Mouse (Mus musculus) erythroblast, embryonic 14.5 days (primary cell): ENCODE measurements around the gene Frat2. TPM values are rescaled to one million over a fixed set of nuclear protein-coding genes. Genes with fewer than 3 reads are reported as not detected.

Source experiments
- H3K27me3 ChIP-seq: 2 replicates; pipeline ENCODE4 v1.6.1; 2012; ENCODE audit warnings: inconsistent platforms; ENCODE audit not compliant: control insufficient read depth
- H3K36me3 ChIP-seq: 2 replicates; pipeline ENCODE4 v1.6.1; 2012; ENCODE audit warnings: mild to moderate bottlenecking, inconsistent platforms; ENCODE audit not compliant: control insufficient read depth
- H3K4me1 ChIP-seq: 2 replicates; pipeline ENCODE4 v1.6.1; 2012; ENCODE audit warnings: inconsistent platforms; ENCODE audit not compliant: control insufficient read depth
- H3K4me3 ChIP-seq: replicated peaks from 2 replicates; pipeline ENCODE3; 2012; ENCODE audit warnings: moderate library complexity, mild to moderate bottlenecking, inconsistent platforms
- H3K9me3 ChIP-seq: 2 replicates; pipeline ENCODE4 v1.6.1; 2012; ENCODE audit warnings: low read length, inconsistent platforms, mixed read lengths; ENCODE audit not compliant: control insufficient read depth
- GATA1 ChIP-seq: IDR thresholded peaks from 2 replicates; pipeline ENCODE4 v1.6.1; 2012; ENCODE audit warnings: low read length, inconsistent platforms, mixed read lengths
- TAL1 ChIP-seq: IDR thresholded peaks from 3 replicates; pipeline ENCODE4 v1.6.1; 2012; ENCODE audit warnings: low read length, inconsistent platforms, mixed read lengths
- polyA plus RNA-seq: library from polyadenylated mRNA; stranded (reverse); fragments of >175 nt; gene quantifications from 2 replicates; pipeline ENCODE4 v1.2.3, GENCODE M21; 2012

The Frat2 gene
- polyA plus RNA-seq, 1 experiment = 8.4 TPM

GRCm38 (mm10) chr19:41836719-41837118 is 11.2 kb downstream of the Frat2 start:
- Histone ChIP-seq H3K4me3 (peak overlapping the region; percentile 56), H3K27me3 (no peaks in the 10 kb centered on the region), H3K4me1 (peaks cover 92% of the 10 kb centered on the region), H3K9me3 (no peaks in the 10 kb centered on the region), H3K36me3 (peaks cover 9% of the 10 kb centered on the region)
- TF ChIP-seq TAL1 = no peak

GRCm38 (mm10) chr19:41835816-41836215 is 12.1 kb downstream of the Frat2 start:
- Histone ChIP-seq H3K9me3 (no peaks in the 10 kb centered on the region), H3K4me3 (peak overlapping the region; percentile 56), H3K4me1 (peaks cover 92% of the 10 kb centered on the region), H3K36me3 (peaks cover 9% of the 10 kb centered on the region), H3K27me3 (no peaks in the 10 kb centered on the region)
- TF ChIP-seq TAL1 (no peak; the same call in 2 of the 3 replicates), GATA1 (peak; percentile 49; the same call in 1 of the 2 replicates)

GRCm38 (mm10) chr19:41835407-41835806 is 12.5 kb downstream of the Frat2 start:
- peak overlapping the region; percentile 56 for H3K4me3 ChIP-seq

GRCm38 (mm10) chr19:41832501-41833201 is 15.3 kb downstream of the Frat2 start:
- TF ChIP-seq TAL1 (no peak), GATA1 (no peak)
- H3K4me3 ChIP-seq = peak overlapping the region; percentile 94
- peaks cover 9% of the 10 kb centered on the region for H3K36me3 ChIP-seq
- no peaks in the 10 kb centered on the region for H3K9me3 ChIP-seq
- H3K27me3 ChIP-seq = no peaks in the 10 kb centered on the region
- H3K4me1 ChIP-seq = peaks cover 86% of the 10 kb centered on the region

More at GRCm38 (mm10) chr19:41835407-41835806, 12.5 kb downstream of the Frat2 start:
- peaks cover 9% of the 10 kb centered on the region for H3K36me3 ChIP-seq
- H3K27me3 ChIP-seq = no peaks in the 10 kb centered on the region
- no peaks in the 10 kb centered on the region for H3K9me3 ChIP-seq
- no peak for TF ChIP-seq TAL1
- TF ChIP-seq GATA1 = peak; percentile 72
- peaks cover 95% of the 10 kb centered on the region for H3K4me1 ChIP-seq

- H3K27me3 ChIP-seq = no peaks in the 10 kb centered on the region
- H3K4me3 ChIP-seq = peak overlapping the region; percentile 94
- TF ChIP-seq GATA1 = no peak
- no peak for TF ChIP-seq TAL1
- H3K36me3 ChIP-seq = peaks cover 9% of the 10 kb centered on the region
- H3K9me3 ChIP-seq = no peaks in the 10 kb centered on the region
- H3K4me1 ChIP-seq = peaks cover 78% of the 10 kb centered on the region
Observed at GRCm38 (mm10) chr19:41831718-41832391, 16.1 kb downstream of the Frat2 start.

- peaks cover 9% of the 10 kb centered on the region for H3K36me3 ChIP-seq
- no peaks in the 10 kb centered on the region for H3K27me3 ChIP-seq
- peaks cover 71% of the 10 kb centered on the region for H3K4me1 ChIP-seq
- H3K9me3 ChIP-seq = no peaks in the 10 kb centered on the region
- TF ChIP-seq GATA1 = no peak
- H3K4me3 ChIP-seq = peak overlapping the region; percentile 94
Observed at GRCm38 (mm10) chr19:41831101-41831570, 16.8 kb downstream of the Frat2 start.

GRCm38 (mm10) chr19:41830106-41831031 is 17.6 kb downstream of the Frat2 start:
- peaks cover 66% of the 10 kb centered on the region for H3K4me1 ChIP-seq

GRCm38 (mm10) chr19:41829381-41830105 is 18.4 kb downstream of the Frat2 start, which contains the start of gene Frat1:
Gene Frat1 (plus strand): TSS chr19:41829970.
- TF ChIP-seq TAL1 (no peak), GATA1 (no peak)
- Histone ChIP-seq H3K36me3 (peaks cover 9% of the 10 kb centered on the region), H3K27me3 (no peaks in the 10 kb centered on the region), H3K4me3 (peak within 1 kb of the TSS; percentile 94), H3K4me1 (peaks cover 64% of the 10 kb centered on the region), H3K9me3 (no peaks in the 10 kb centered on the region)

More at GRCm38 (mm10) chr19:41830106-41831031, 17.6 kb downstream of the Frat2 start:
- no peaks in the 10 kb centered on the region for H3K9me3 ChIP-seq
- no peak for TF ChIP-seq GATA1
- TF ChIP-seq TAL1 = no peak
- H3K27me3 ChIP-seq = no peaks in the 10 kb centered on the region
- H3K36me3 ChIP-seq = peaks cover 9% of the 10 kb centered on the region
- H3K4me3 ChIP-seq = peak overlapping the region; percentile 94
